Mouse (Mus musculus) cerebellum, postnatal 25 days (tissue): Measurements from ENCODE around the gene Dgcr2.

Experiments
- DNase-seq, 2 experiments: peaks; one replicate each; pipeline ENCODE4 v3.0.0; 2021; ENCODE audit warnings: mixed read lengths in 2 of 2

Gene Dgcr2

GRCm38 (mm10) chr16:17911052-17911595, 12.8 kb upstream of the Dgcr2 start, which contains the start of gene Ess2:
TSS of gene Ess2 (minus strand) at chr16:17911348.
- peak; percentile 92 for DNase-seq

- DNase-seq: no peak
Observed at GRCm38 (mm10) chr16:17896091-17896490, 2.3 kb downstream of the Dgcr2 start.

- no peak for DNase-seq
Observed at GRCm38 (mm10) chr16:17893923-17894322, 4.4 kb downstream of the Dgcr2 start, which contains the start of gene Tssk1. TSS of gene Tssk1 (plus strand) at chr16:17894223.

GRCm38 (mm10) chr16:17892606-17893005, 5.8 kb downstream of the Dgcr2 start:
- DNase-seq: peak; percentile 93 to 94

- DNase-seq: peak; percentile 100
Observed at GRCm38 (mm10) chr16:17891567-17891959, 6.8 kb downstream of the Dgcr2 start, which contains the start of gene Gm20518. TSS of gene Gm20518 (minus strand) at chr16:17891671.

- peak; percentile 93 to 97 for DNase-seq
Observed at GRCm38 (mm10) chr16:17890917-17891566, 7.3 kb downstream of the Dgcr2 start.

GRCm38 (mm10) chr16:17890342-17890727, 8.0 kb downstream of the Dgcr2 start:
- DNase-seq: peak in 1 of 2 experiments; percentile 41

- peak; percentile 51 to 52 for DNase-seq
Observed at GRCm38 (mm10) chr16:17889689-17890341, 8.5 kb downstream of the Dgcr2 start.

GRCm38 (mm10) chr16:17884116-17884515, 14.2 kb downstream of the Dgcr2 start:
- DNase-seq: no peak

- DNase-seq: no peak
Observed at GRCm38 (mm10) chr16:17882196-17882595, 16.2 kb downstream of the Dgcr2 start.

GRCm38 (mm10) chr16:17879571-17879970, 18.8 kb downstream of the Dgcr2 start:
- DNase-seq: no peak

- DNase-seq: no peak
Observed at GRCm38 (mm10) chr16:17876096-17876495, 22.3 kb downstream of the Dgcr2 start.

GRCm38 (mm10) chr16:17875174-17875573, 23.2 kb downstream of the Dgcr2 start:
- DNase-seq: peak in 1 of 2 experiments; percentile 52

GRCm38 (mm10) chr16:17872995-17873394, 25.4 kb downstream of the Dgcr2 start:
- no peak for DNase-seq

- DNase-seq: no peak
Observed at GRCm38 (mm10) chr16:17871248-17871647, 27.1 kb downstream of the Dgcr2 start.

- peak in 1 of 2 experiments; percentile 35 for DNase-seq
Observed at GRCm38 (mm10) chr16:17865770-17866169, 32.6 kb downstream of the Dgcr2 start.

GRCm38 (mm10) chr16:17865293-17865692, 33.1 kb downstream of the Dgcr2 start:
- no peak for DNase-seq

- DNase-seq: peak; percentile 57 to 69
Observed at GRCm38 (mm10) chr16:17858592-17858991, 39.8 kb downstream of the Dgcr2 start.

GRCm38 (mm10) chr16:17857157-17857556, 41.2 kb downstream of the Dgcr2 start:
- no peak for DNase-seq

- DNase-seq: peak in 1 of 2 experiments; percentile 22
Observed at GRCm38 (mm10) chr16:17853263-17853662, 45.1 kb downstream of the Dgcr2 start.

GRCm38 (mm10) chr16:17851860-17852259, 46.5 kb downstream of the Dgcr2 start:
- DNase-seq: peak; percentile 91

GRCm38 (mm10) chr16:17851331-17851730, 47.0 kb downstream of the Dgcr2 start:
- DNase-seq: peak in 1 of 2 experiments; percentile 50

GRCm38 (mm10) chr16:17849486-17849885, 48.9 kb downstream of the Dgcr2 start:
- peak in 1 of 2 experiments; percentile 23 for DNase-seq

GRCm38 (mm10) chr16:17848928-17849327, 49.4 kb downstream of the Dgcr2 start:
- DNase-seq: peak; percentile 63 to 78
